Mouse (Mus musculus): ENCODE data around the gene Wnt4. TPM values are rescaled to one million over a fixed set of nuclear protein-coding genes. Genes with fewer than 3 reads are reported as not detected.

Gene Wnt4
- polyA plus RNA-seq, 1 experiment = 0.05 TPM

DNA sequence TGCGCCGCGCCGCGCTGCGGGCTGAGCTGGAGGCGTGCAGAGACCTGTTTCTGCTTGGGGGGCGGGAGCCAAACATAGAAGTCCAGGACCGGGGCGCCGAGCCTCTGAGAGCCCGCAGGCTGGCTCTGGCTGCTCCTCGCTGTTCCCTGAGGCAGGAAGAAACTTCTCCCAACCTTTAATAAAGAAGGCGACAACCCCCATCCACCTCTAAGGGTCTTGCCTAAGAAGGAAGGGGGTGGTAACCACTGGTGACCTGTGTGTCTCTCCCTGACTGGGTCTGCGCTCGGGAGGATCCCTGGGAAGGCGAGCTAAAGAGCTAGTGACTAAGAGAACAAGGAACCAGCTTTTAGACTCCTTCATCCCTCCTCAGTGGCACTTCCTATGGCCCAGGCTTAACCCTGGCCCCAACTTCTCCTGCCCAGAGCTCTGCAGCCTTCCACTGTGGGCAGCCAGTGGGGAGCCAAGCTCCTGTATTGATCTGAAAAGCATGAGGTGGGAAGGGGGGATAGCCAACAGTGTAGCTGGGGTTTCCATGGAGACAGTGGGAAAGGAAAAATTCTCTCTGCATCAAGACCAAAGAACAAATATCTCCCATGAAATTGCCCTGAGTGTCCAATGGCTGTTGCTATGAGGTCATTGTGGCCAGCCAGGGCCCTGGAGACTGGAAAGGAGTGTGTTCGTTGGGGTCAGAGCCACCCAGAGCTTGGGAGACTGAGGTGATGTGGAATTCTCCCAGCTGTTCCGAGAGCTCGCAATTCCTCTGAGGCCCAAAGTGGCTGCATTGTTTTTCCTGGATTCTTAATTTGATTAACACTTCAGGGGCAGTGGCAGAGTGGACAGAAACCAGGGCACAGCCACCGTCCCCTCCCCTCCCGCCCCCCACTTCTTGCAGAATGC lies 1.1 kb downstream of the Wnt4 start:
- H3K36me3 ChIP-seq (ENCODE audit: control insufficient read depth, insufficient read depth, low read length) = no peaks in the 10 kb centered on the region

DNA sequence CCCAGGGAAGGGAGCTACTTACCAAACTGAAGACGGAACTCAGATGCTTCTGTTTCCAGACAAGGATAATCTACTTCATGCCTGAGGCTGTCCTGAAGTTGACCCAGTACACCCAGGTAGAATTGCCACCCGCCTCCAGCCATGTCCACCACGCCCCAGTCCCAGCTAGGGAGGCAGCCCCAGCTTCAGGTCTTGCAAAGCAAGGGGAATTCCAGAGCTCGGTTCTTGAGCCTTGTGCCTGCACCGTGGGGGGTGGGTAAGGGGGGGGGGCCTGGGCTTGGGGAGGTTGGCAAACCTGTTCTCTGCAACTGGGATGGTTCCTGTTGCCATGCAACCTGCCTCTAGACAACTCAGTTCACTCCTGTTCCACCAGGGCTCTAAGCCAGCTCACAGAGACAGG lies 2.1 kb downstream of the Wnt4 start:
- Histone ChIP-seq H3K36me3 (ENCODE audit: control insufficient read depth, insufficient read depth, low read length) (no peaks in the 10 kb centered on the region), H3K27ac (ENCODE audit: insufficient read depth, low read length) (no peak overlapping the region), H3K27me3 (ENCODE audit: control insufficient read depth, insufficient read depth, low read length) (peaks cover 18% of the 10 kb centered on the region), H3K4me1 (ENCODE audit: control insufficient read depth, insufficient read depth, insufficient read length) (peaks cover 3% of the 10 kb centered on the region; the same call in 1 of the 2 replicates), H3K4me3 (ENCODE audit: extremely low read depth, insufficient read depth, insufficient read length) (no peak overlapping the region)
- TF ChIP-seq CTCF (IDR thresholded peaks at IDR 0.05; ENCODE audit: extremely low read depth, insufficient read depth, insufficient read length, insufficient replicate concordance) (no peak), POLR2A (IDR thresholded peaks at IDR 0.05; ENCODE audit: low read depth, low read length) (no peak)
- no peak for DNase-seq (ENCODE audit: low read depth in 1 of 2, low spot score in 2 of 2)
- 48% methylated on average over 5 of the region's 5 CpGs for WGBS

More for the DNA sequence above, 1.1 kb downstream of the Wnt4 start:
- Histone ChIP-seq H3K4me3 (ENCODE audit: extremely low read depth, insufficient read depth, insufficient read length) (no peak overlapping the region), H3K4me1 (ENCODE audit: control insufficient read depth, insufficient read depth, insufficient read length) (peaks cover 3% of the 10 kb centered on the region; the same call in 1 of the 2 replicates), H3K27me3 (ENCODE audit: control insufficient read depth, insufficient read depth, low read length) (peaks cover 18% of the 10 kb centered on the region), H3K27ac (ENCODE audit: insufficient read depth, low read length) (no peak overlapping the region)
- no peak for TF ChIP-seq CTCF (IDR thresholded peaks at IDR 0.05; ENCODE audit: extremely low read depth, insufficient read depth, insufficient read length, insufficient replicate concordance)
- 21% methylated on average over 21 of the region's 22 CpGs for WGBS
- no peak for DNase-seq (ENCODE audit: low read depth in 1 of 2, low spot score in 2 of 2)

DNA sequence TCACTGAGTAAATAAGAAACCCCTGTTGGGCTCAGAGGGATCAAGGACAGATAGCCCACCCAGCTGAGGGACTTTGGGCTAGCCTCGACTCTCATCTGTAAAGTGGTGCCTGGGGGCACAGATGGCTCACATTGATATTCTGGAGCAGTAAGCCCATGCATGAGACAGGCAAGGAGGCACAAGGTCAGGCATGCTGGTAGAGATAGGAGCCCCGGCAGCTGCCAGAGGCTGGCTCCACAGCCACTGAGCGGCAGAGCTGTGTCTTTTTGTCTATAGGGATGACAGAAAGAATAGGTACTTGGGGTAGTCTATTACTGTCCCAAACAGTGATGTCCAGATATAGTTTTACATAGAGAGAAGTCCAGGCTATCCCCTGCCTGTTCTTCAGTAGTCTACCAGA lies 4.0 kb downstream of the Wnt4 start:
- H3K4me1 ChIP-seq (ENCODE audit: control insufficient read depth, insufficient read depth, insufficient read length) = peaks cover 3% of the 10 kb centered on the region; the same call in 1 of the 2 replicates
- peaks cover 18% of the 10 kb centered on the region for H3K27me3 ChIP-seq (ENCODE audit: control insufficient read depth, insufficient read depth, low read length)
- H3K27ac ChIP-seq (ENCODE audit: insufficient read depth, low read length) = no peak overlapping the region
- no peak overlapping the region for H3K4me3 ChIP-seq (ENCODE audit: extremely low read depth, insufficient read depth, insufficient read length)
- no peaks in the 10 kb centered on the region for H3K36me3 ChIP-seq (ENCODE audit: control insufficient read depth, insufficient read depth, low read length)
- DNase-seq (ENCODE audit: low read depth in 1 of 2, low spot score in 2 of 2) = no peak
- TF ChIP-seq POLR2A (IDR thresholded peaks at IDR 0.05; ENCODE audit: low read depth, low read length) = no peak
- no peak for TF ChIP-seq CTCF (IDR thresholded peaks at IDR 0.05; ENCODE audit: extremely low read depth, insufficient read depth, insufficient read length, insufficient replicate concordance)
- 86% methylated on average over 3 of the region's 3 CpGs for WGBS

- Histone ChIP-seq H3K4me3 (ENCODE audit: extremely low read depth, insufficient read depth, insufficient read length) (no peak overlapping the region), H3K27ac (ENCODE audit: insufficient read depth, low read length) (no peak overlapping the region), H3K27me3 (ENCODE audit: control insufficient read depth, insufficient read depth, low read length) (peaks cover 13% of the 10 kb centered on the region), H3K36me3 (ENCODE audit: control insufficient read depth, insufficient read depth, low read length) (no peaks in the 10 kb centered on the region), H3K4me1 (ENCODE audit: control insufficient read depth, insufficient read depth, insufficient read length) (peaks cover 3% of the 10 kb centered on the region; the same call in 1 of the 2 replicates)
- DNase-seq (ENCODE audit: low read depth in 1 of 2, low spot score in 2 of 2) = no peak
- WGBS = 88% methylated on average over 5 of the region's 5 CpGs
- no peak for TF ChIP-seq POLR2A (IDR thresholded peaks at IDR 0.05; ENCODE audit: low read depth, low read length)
- no peak for TF ChIP-seq CTCF (IDR thresholded peaks at IDR 0.05; ENCODE audit: extremely low read depth, insufficient read depth, insufficient read length, insufficient replicate concordance)
These were observed 4.8 kb downstream of the Wnt4 start for GRCm38 (mm10) chr4:137282122-137282521.

DNA sequence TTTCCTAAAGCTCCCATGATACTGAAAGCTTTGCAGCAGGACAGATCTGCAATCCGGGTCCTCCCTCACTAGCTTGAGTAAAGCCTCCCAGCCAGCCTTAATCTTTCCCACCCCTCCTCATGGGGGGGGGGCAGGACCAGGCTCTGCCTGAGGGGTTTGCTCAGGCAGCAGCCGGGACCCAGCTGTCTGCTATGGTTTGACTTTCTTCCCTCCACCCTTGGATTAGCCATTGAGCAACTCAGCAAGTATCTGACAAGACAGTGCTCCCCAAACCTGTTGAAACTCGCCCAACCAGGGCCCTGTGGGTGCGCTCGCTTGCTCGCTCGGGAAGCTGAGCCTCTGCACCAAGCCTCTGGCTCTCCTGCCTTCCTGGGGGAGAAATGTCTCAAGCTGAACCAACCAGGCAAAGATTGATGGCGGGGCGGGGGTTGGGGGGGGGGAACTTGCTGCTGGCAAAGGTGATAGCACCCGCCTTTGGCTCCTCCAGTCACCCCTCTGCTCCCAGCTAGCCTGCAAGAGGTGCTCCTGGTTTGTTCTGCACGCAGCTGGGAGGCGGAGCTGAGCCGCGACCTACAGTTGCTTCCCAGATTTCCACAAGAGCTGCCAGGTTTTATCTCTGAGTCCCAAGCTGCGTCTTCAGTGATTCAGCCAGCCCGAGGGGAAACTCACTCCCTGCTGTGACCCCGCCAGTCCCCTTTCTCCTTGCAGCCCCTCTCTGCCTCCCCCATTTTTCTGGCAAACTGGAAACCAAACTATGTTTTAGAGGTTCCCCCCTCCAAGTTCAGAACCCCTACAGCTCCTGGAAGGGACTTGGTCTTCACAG lies 5.5 kb downstream of the Wnt4 start:
- H3K27me3 ChIP-seq (ENCODE audit: control insufficient read depth, insufficient read depth, low read length) = peaks cover 6% of the 10 kb centered on the region
- no peak for DNase-seq (ENCODE audit: low read depth in 1 of 2, low spot score in 2 of 2)
- WGBS = 62% methylated on average over 17 of the region's 17 CpGs

GRCm38 (mm10) chr4:137283407-137283732 lies 6.1 kb downstream of the Wnt4 start:
- no peak for DNase-seq (ENCODE audit: low read depth in 1 of 2, low spot score in 2 of 2)
- Histone ChIP-seq H3K27ac (ENCODE audit: insufficient read depth, low read length) (no peak overlapping the region), H3K27me3 (ENCODE audit: control insufficient read depth, insufficient read depth, low read length) (peaks cover under 1% of the 10 kb centered on the region; the same call in 1 of the 2 replicates), H3K36me3 (ENCODE audit: control insufficient read depth, insufficient read depth, low read length) (no peaks in the 10 kb centered on the region), H3K4me3 (ENCODE audit: extremely low read depth, insufficient read depth, insufficient read length) (no peak overlapping the region), H3K4me1 (ENCODE audit: control insufficient read depth, insufficient read depth, insufficient read length) (no peaks in the 10 kb centered on the region)
- WGBS = 55% methylated on average over 4 of the region's 4 CpGs
- no peak for TF ChIP-seq CTCF (IDR thresholded peaks at IDR 0.05; ENCODE audit: extremely low read depth, insufficient read depth, insufficient read length, insufficient replicate concordance)
- TF ChIP-seq POLR2A (IDR thresholded peaks at IDR 0.05; ENCODE audit: low read depth, low read length) = no peak

More for the DNA sequence above, 5.5 kb downstream of the Wnt4 start:
- H3K36me3 ChIP-seq (ENCODE audit: control insufficient read depth, insufficient read depth, low read length) = no peaks in the 10 kb centered on the region
- H3K27ac ChIP-seq (ENCODE audit: insufficient read depth, low read length) = no peak overlapping the region
- H3K4me1 ChIP-seq (ENCODE audit: control insufficient read depth, insufficient read depth, insufficient read length) = peaks cover 3% of the 10 kb centered on the region; the same call in 1 of the 2 replicates
- H3K4me3 ChIP-seq (ENCODE audit: extremely low read depth, insufficient read depth, insufficient read length) = no peak overlapping the region
- TF ChIP-seq CTCF (IDR thresholded peaks at IDR 0.05; ENCODE audit: extremely low read depth, insufficient read depth, insufficient read length, insufficient replicate concordance) (no peak), POLR2A (IDR thresholded peaks at IDR 0.05; ENCODE audit: low read depth, low read length) (no peak)

Measured in spleen, adult 2 months (tissue).